Mouse (Mus musculus) ES-E14 (cell line): Measurements from ENCODE around the gene Zfp277. TPM values are rescaled to one million over a fixed set of nuclear protein-coding genes. Genes with fewer than 3 reads are reported as not detected.

Experiments
- DNase-seq: peaks from one replicate; pipeline ENCODE4 v3.0.0-alpha.2; 2013; ENCODE audit warnings: low read depth, low spot score
- H3K27ac ChIP-seq: 2 replicates; pipeline ENCODE4 v1.5.1; 2012; ENCODE audit warnings: low read depth, mild to moderate bottlenecking, low read length, moderate library complexity, mixed read lengths; ENCODE audit not compliant: poor library complexity, insufficient read depth, severe bottlenecking
- H3K36me3 ChIP-seq: 2 replicates; pipeline ENCODE4 v1.6.1; 2012; ENCODE audit warnings: mild to moderate bottlenecking, low read length, moderate library complexity, mixed read lengths; ENCODE audit not compliant: control insufficient read depth, poor library complexity, insufficient read depth, severe bottlenecking
- H3K4me1 ChIP-seq, 2 experiments: fragments of 150-350 bp in 1 of 2; sonication (generic) in 1 of 2; 2 replicates each; pipeline ENCODE4 v1.6.1; 2012; ENCODE audit warnings: low read length in 2 of 2, mild to moderate bottlenecking in 1 of 2, mixed read lengths in 1 of 2; ENCODE audit not compliant: control insufficient read depth in 2 of 2, insufficient read depth in 2 of 2, poor library complexity in 1 of 2
- H3K4me3 ChIP-seq, 2 experiments: fragments of 150-350 bp in 1 of 2; sonication (generic) in 1 of 2; 2 replicates each; pipeline ENCODE4 v1.5.1; 2012; ENCODE audit warnings: low read length in 2 of 2, low read depth in 1 of 2, mild to moderate bottlenecking in 1 of 2, mixed read lengths in 1 of 2; ENCODE audit not compliant: insufficient read depth in 1 of 2, poor library complexity in 1 of 2, severe bottlenecking in 1 of 2
- H3K9ac ChIP-seq: 2 replicates; pipeline ENCODE4 v1.6.1; 2012; ENCODE audit warnings: low read depth, mild to moderate bottlenecking, low read length, mixed read lengths; ENCODE audit not compliant: poor library complexity, insufficient read depth, severe bottlenecking
- H3K9me3 ChIP-seq: fragments of 150-350 bp; sonication (generic); 2 replicates; pipeline ENCODE4 v1.6.1; 2012; ENCODE audit warnings: low read depth, mild to moderate bottlenecking, low read length; ENCODE audit not compliant: control insufficient read depth, insufficient read depth
- CHD2 ChIP-seq: IDR thresholded peaks from 2 replicates; pipeline ENCODE4 v1.6.1; 2014; ENCODE audit warnings: mild to moderate bottlenecking, low read depth, low read length, inconsistent platforms
- HCFC1 ChIP-seq: IDR thresholded peaks from 2 replicates; pipeline ENCODE4 v1.6.1; 2012; ENCODE audit warnings: low read length, inconsistent platforms, borderline replicate concordance; ENCODE audit not compliant: insufficient read depth
- MAFK ChIP-seq: IDR thresholded peaks from 2 replicates; pipeline ENCODE4 v1.6.1; 2014; ENCODE audit warnings: mild to moderate bottlenecking, low read depth, low read length, inconsistent platforms; ENCODE audit not compliant: insufficient read depth
- ZC3H11A ChIP-seq: IDR thresholded peaks from 2 replicates; pipeline ENCODE4 v1.6.1; 2012; ENCODE audit warnings: low read depth, mild to moderate bottlenecking, inconsistent platforms, low read length, borderline replicate concordance
- ZNF384 ChIP-seq: IDR thresholded peaks from 2 replicates; pipeline ENCODE4 v1.6.1; 2012; ENCODE audit warnings: low read depth, low read length, inconsistent platforms
- in situ Hi-C, 2 experiments: fragments of 600-800 bp; cut with MboI; formaldehyde crosslinking; loops; one replicate each; pipeline ENCODE4 v1.15.1; 2025; ENCODE audit warnings: low sequenced_read_pairs in 2 of 2, inconsistent platforms in 1 of 2; ENCODE audit not compliant: unreplicated experiment in 2 of 2
- total RNA-seq: library from RNA; depleted of rRNA; stranded (reverse); fragments of 300-350 nt; gene quantifications from 2 replicates; pipeline ENCODE4 v1.2.3, GENCODE M21; 2012

Gene Zfp277
- total RNA-seq, 1 experiment, result 21.9 TPM

DNA sequence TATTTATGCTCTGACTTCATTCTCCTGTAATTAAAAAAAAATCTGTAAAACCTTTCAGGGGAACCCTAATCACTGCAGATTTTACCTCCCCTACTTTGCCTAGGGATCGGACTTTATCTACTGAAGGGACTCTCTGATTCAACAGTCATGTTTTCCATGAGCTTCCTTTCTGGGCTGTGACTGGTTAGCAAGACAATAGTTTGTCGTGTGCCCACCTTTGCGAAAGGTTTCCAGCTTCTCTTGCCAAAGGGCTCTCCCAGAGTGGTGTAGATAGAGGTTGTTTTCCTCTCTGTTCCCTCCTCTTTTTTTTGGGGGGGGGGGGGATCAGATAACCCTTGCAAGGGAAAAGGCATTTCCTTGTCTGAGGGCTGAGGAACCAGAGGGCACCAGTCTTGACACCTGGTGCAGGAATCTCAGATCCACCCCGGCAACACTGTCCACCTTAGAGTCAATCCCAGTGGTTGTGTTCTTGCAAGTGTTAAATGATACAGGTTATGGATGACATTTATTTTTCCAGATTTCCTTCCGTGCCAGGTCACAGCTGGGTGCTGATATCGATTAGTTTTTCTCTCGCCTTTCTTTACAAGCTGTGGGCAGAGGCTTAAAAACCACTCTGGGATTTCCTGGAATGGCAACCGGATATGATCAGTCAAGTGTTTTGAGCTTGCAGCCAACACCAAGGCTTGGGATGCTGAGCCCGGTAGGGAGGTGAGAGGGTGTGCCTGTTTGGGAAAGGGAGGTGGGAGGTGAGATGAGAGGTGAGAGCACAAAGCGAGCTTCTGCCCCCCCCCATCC, 2.1 kb upstream of the Zfp277 start:
- no peak overlapping the region; the same call in 1 of the 2 replicates for H3K9ac ChIP-seq
- in situ Hi-C loops, result no loop called here
- no peak overlapping the region for H3K27ac ChIP-seq
- DNase-seq, result no peak
- H3K9me3 ChIP-seq, result no peaks in the 10 kb centered on the region
- no peaks in the 10 kb centered on the region for H3K36me3 ChIP-seq
- H3K4me1 ChIP-seq, result peaks cover 0 to 2% of the 10 kb centered on the region in 2 experiments; a peak in 2 of 4 replicates
- H3K4me3 ChIP-seq, result peak overlapping the region in 1 of 2 experiments; percentile 100; a peak in 1 of 4 replicates
- TF ChIP-seq ZC3H11A (no peak), MAFK (no peak), HCFC1 (no peak), CHD2 (no peak), ZNF384 (no peak)

DNA sequence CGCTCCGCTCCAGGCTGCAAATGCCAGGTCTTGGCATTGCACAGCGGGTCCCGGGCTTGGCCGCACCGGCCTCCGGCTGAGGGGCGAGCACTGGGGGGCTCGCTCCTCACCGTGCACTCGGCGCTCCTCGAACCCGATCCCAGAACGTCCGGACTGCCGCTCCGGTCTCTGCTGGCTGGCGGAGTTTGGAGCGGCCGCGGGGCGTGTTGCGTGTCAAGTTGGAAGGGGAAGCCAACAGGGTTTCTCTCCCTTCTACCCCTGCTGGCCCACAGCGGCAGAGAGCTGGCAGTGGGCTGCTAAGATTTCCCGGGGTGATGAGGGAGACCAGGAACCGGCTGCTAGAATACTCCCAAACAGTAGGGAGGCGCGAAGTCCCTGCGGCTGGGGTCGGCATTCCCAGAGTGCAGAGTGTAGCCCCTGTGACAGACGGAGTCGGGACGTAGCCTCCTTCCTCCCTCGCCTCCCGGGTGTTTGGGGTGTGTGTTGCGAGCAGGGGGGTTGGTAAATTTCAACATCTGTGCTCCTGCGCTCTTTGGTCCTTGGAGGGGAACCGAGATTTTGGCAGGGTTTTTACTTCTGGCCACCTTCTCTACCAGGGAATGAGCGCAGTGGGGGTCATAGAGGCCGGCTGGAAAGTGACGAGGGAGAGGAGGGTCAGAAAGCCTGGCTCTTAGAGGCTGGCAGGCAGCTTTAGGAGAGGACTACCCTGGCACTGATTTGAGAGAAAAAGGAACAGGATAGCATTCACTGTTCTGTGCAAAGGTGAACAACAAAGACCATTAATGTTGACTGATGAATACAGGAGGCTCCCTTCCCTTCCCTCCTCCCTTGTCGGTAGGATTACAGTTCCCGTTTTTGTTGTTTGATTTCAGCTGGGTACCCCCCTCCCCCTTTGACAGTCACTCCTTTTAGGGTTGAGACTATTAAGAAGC, 1.0 kb upstream of the Zfp277 start:
- in situ Hi-C loops, result no loop called here

DNA sequence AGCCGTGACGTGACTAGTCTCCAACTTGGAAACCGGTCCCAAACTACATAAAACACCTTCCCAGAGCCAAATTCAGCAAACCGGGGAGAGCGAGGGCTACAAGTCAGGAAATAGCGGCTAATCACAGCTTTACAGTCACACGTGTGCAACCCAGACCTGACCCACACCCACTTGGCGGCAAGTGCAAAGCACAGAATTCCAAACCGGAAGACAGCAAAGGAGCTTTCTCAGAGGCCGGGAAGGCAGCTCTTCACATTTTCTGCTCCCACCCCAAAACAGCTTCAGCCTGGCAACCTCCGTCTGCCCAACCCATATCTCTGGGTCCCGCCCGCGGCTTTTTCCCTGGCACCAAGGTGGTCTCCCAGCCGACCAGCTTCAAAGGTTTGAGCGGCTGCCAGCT, 496 bp downstream of the Zfp277 start:
- peak; percentile 29 for DNase-seq
- H3K27ac ChIP-seq, result no peak overlapping the region

More for the DNA sequence above, 1.0 kb upstream of the Zfp277 start:
- peak; percentile 26 for DNase-seq
- Histone ChIP-seq H3K9ac (peak overlapping the region; percentile 74), H3K27ac (no peak overlapping the region), H3K36me3 (no peaks in the 10 kb centered on the region), H3K4me3 (peak overlapping the region; percentile 78 to 100), H3K4me1 (peaks cover 0 to 2% of the 10 kb centered on the region in 2 experiments; a peak in 1 of 4 replicates), H3K9me3 (no peaks in the 10 kb centered on the region)
- no peak for TF ChIP-seq MAFK
- TF ChIP-seq HCFC1, result no peak
- no peak for TF ChIP-seq ZNF384
- no peak for TF ChIP-seq CHD2
- no peak for TF ChIP-seq ZC3H11A

DNA sequence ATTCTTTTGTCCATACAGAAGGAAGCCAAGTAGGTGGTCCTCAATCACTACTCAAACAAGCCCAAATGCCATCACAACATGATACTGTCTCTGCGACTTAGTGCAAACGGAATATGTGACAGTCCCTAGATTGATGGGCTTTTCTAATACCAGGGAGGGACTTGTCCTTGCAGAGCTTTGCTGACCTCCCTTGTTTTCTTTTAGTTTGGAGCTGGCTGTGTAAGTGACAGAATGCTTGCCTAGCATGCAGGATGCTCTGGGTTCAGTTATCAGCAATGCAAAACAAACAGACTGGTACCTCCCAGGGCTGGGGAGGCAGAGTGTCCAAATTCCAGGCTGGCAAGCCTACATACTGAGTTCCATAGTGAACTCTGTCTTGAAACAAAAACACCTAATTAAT, 7.7 kb downstream of the Zfp277 start:
- H3K4me1 ChIP-seq, result no peaks in the 10 kb centered on the region
- H3K9me3 ChIP-seq, result no peaks in the 10 kb centered on the region
- DNase-seq, result no peak
- H3K27ac ChIP-seq, result no peak overlapping the region
- TF ChIP-seq ZNF384, result no peak
- no peak for TF ChIP-seq CHD2
- no peak for TF ChIP-seq MAFK
- no peak for TF ChIP-seq HCFC1
- no peak for TF ChIP-seq ZC3H11A
- H3K9ac ChIP-seq, result no peak overlapping the region
- H3K4me3 ChIP-seq, result no peak overlapping the region
- no peaks in the 10 kb centered on the region; the same call in 1 of the 2 replicates for H3K36me3 ChIP-seq
- in situ Hi-C loops, result no loop called here

More for the DNA sequence above, 496 bp downstream of the Zfp277 start:
- H3K9ac ChIP-seq, result peak overlapping the region; percentile 75
- no peaks in the 10 kb centered on the region for H3K9me3 ChIP-seq
- in situ Hi-C loops, result no loop called here
- H3K4me3 ChIP-seq, result peak overlapping the region; percentile 82 to 100
- no peaks in the 10 kb centered on the region; the same call in 1 of the 2 replicates for H3K36me3 ChIP-seq
- TF ChIP-seq ZNF384 (no peak), ZC3H11A (no peak), CHD2 (no peak), HCFC1 (no peak), MAFK (no peak)
- H3K4me1 ChIP-seq, result peaks cover 0 to 2% of the 10 kb centered on the region in 2 experiments; a peak in 1 of 4 replicates
